Mouse (Mus musculus) intestine, embryonic 14.5 days (tissue): Measurements from ENCODE around the gene Clec2l. TPM values are rescaled to one million over a fixed set of nuclear protein-coding genes. Genes with fewer than 3 reads are reported as not detected.

ENCODE experiments used
- ATAC-seq: fragments of 200-750 bp; cut with Nextera tagmentation; replicated peaks from 2 replicates; pipeline ENCODE4 v1.8.0; 2017; ENCODE audit warnings: low read depth, moderate number of reproducible peaks, moderate TSS enrichment, moderate library complexity; ENCODE audit not compliant: low FRiP score, low TSS enrichment
- DNase-seq: peaks from one replicate; pipeline ENCODE4 v3.0.0-alpha.2; 2018; ENCODE audit warnings: low spot score
- H3K27ac ChIP-seq: fragments of 300-500 bp; sonication (generic); 2 replicates; pipeline ENCODE4 v1.5.1; 2014; ENCODE audit warnings: low read depth, mild to moderate bottlenecking, control low read depth
- H3K27me3 ChIP-seq: fragments of 300-500 bp; sonication (generic); replicated peaks from 2 replicates; pipeline ENCODE4 v1.6.1; 2014; ENCODE audit warnings: low read length, control low read depth; ENCODE audit not compliant: control insufficient read depth, insufficient read depth
- H3K36me3 ChIP-seq: fragments of 300-500 bp; sonication (generic); 2 replicates; pipeline ENCODE4 v1.6.1; 2014; ENCODE audit warnings: low read length, control low read depth; ENCODE audit not compliant: control insufficient read depth, insufficient read depth
- H3K4me1 ChIP-seq: fragments of 300-500 bp; sonication (generic); replicated peaks from 2 replicates; pipeline ENCODE4 v1.6.1; 2014; ENCODE audit warnings: low read length, control low read depth, mixed read lengths; ENCODE audit not compliant: control insufficient read depth, insufficient read depth
- H3K4me2 ChIP-seq: fragments of 300-500 bp; sonication (generic); 2 replicates; pipeline ENCODE4 v1.6.1; 2014; ENCODE audit warnings: low read length
- H3K4me3 ChIP-seq: fragments of 300-500 bp; sonication (generic); 2 replicates; pipeline ENCODE4 v1.5.1; 2014; ENCODE audit warnings: low read depth, low read length, control low read depth, mixed read lengths
- H3K9ac ChIP-seq: fragments of 300-500 bp; sonication (generic); 2 replicates; pipeline ENCODE4 v1.6.1; 2014; ENCODE audit warnings: mild to moderate bottlenecking, low read length
- H3K9me3 ChIP-seq: fragments of 300-500 bp; sonication (generic); 2 replicates; pipeline ENCODE4 v1.6.1; 2016; ENCODE audit warnings: low read length, control low read depth; ENCODE audit not compliant: control insufficient read depth
- WGBS: fragments of 180-500 bp; shearing (Covaris S2); extraction: QIAGEN DNeasy Blood & Tissue Kit; methylation state at CpG from one replicate; pipeline ENCODE4 v1.1.7; 2014; 5-methylcytosine and 5-hydroxymethylcytosine counted together
- polyA plus RNA-seq: library from polyadenylated mRNA; unstranded; fragments of >200 nt; fragmentation: Nextera tagmentation; extraction: Ambion mirVana; gene quantifications from 2 replicates; pipeline ENCODE4 v1.2.1, GENCODE M21; 2014

The Clec2l gene
- polyA plus RNA-seq, 1 experiment from 2014 or later, result 1.6 TPM

GRCm38 (mm10) chr6:38715881-38716280 lies 53.0 kb downstream of the Clec2l start:
- H3K4me3 ChIP-seq, result no peak overlapping the region
- H3K27ac ChIP-seq, result no peak overlapping the region
- H3K4me2 ChIP-seq, result no peak overlapping the region
- H3K27me3 ChIP-seq, result no peaks in the 10 kb centered on the region
- ATAC-seq (no peak), DNase-seq (no peak)
- WGBS, result 88% methylated on average over 16 of the region's 16 CpGs
- H3K4me1 ChIP-seq, result no peaks in the 10 kb centered on the region
- H3K9me3 ChIP-seq, result no peaks in the 10 kb centered on the region
- H3K36me3 ChIP-seq, result peaks cover 99% of the 10 kb centered on the region
- no peak overlapping the region for H3K9ac ChIP-seq

GRCm38 (mm10) chr6:38718625-38719024 lies 55.8 kb downstream of the Clec2l start:
- DNase-seq, result no peak
- no peak overlapping the region for H3K27ac ChIP-seq
- H3K4me3 ChIP-seq, result no peak overlapping the region
- no peak overlapping the region for H3K4me2 ChIP-seq
- no peaks in the 10 kb centered on the region for H3K9me3 ChIP-seq
- H3K36me3 ChIP-seq, result peaks cover 87% of the 10 kb centered on the region
- no peak overlapping the region for H3K9ac ChIP-seq
- no peak for ATAC-seq
- no peaks in the 10 kb centered on the region for H3K4me1 ChIP-seq
- 97% methylated on average over 7 of the region's 7 CpGs for WGBS
- no peaks in the 10 kb centered on the region for H3K27me3 ChIP-seq

- H3K4me1 ChIP-seq, result no peaks in the 10 kb centered on the region
- H3K27me3 ChIP-seq, result no peaks in the 10 kb centered on the region
- ATAC-seq (no peak), DNase-seq (no peak)
- no peak overlapping the region for H3K27ac ChIP-seq
- no peaks in the 10 kb centered on the region for H3K9me3 ChIP-seq
- peaks cover 81% of the 10 kb centered on the region for H3K36me3 ChIP-seq
- no peak overlapping the region for H3K4me2 ChIP-seq
- whole genome bisulfite sequencing, result 84% methylated on average over 6 of the region's 6 CpGs
- H3K9ac ChIP-seq, result no peak overlapping the region
- no peak overlapping the region for H3K4me3 ChIP-seq
Measured at GRCm38 (mm10) chr6:38719229-38719628, 56.4 kb downstream of the Clec2l start.

GRCm38 (mm10) chr6:38721361-38721760 lies 58.5 kb downstream of the Clec2l start:
- no peak for DNase-seq
- Histone ChIP-seq H3K9me3 (no peaks in the 10 kb centered on the region), H3K27me3 (no peaks in the 10 kb centered on the region), H3K4me1 (no peaks in the 10 kb centered on the region), H3K36me3 (peaks cover 64% of the 10 kb centered on the region), H3K9ac (no peak overlapping the region), H3K4me3 (no peak overlapping the region), H3K4me2 (no peak overlapping the region), H3K27ac (no peak overlapping the region)
- WGBS, result 52% methylated on average over 1 of the region's 1 CpGs
- ATAC-seq, result no peak

- Histone ChIP-seq H3K27ac (no peak overlapping the region), H3K27me3 (no peaks in the 10 kb centered on the region), H3K4me1 (no peaks in the 10 kb centered on the region), H3K36me3 (peaks cover 49% of the 10 kb centered on the region), H3K9me3 (no peaks in the 10 kb centered on the region), H3K9ac (no peak overlapping the region), H3K4me3 (no peak overlapping the region), H3K4me2 (no peak overlapping the region)
- no peak for DNase-seq
- 89% methylated on average over 3 of the region's 3 CpGs for WGBS
- ATAC-seq, result no peak
Measured at GRCm38 (mm10) chr6:38725515-38725914, 62.6 kb downstream of the Clec2l start.

Other genes starting within 250 kb of the Clec2l start
- gene Ubn2, start 229.1 kb upstream of the Clec2l start, polyA plus RNA-seq, result 14.7 and 15.7 TPM in 2 replicates
- 156 and 164 TPM in 2 replicates for gene Fmc1, start 129.6 kb upstream of the Clec2l start, polyA plus RNA-seq
- 47.1 and 52.3 TPM in 2 replicates for gene Luc7l2, start 111.7 kb upstream of the Clec2l start, polyA plus RNA-seq
- gene Klrg2, start 25.8 kb upstream of the Clec2l start, polyA plus RNA-seq, result 0.30 and 0.34 TPM in 2 replicates
- 2.1 and 2.4 TPM in 2 replicates for gene Tbxas1, start 212.3 kb downstream of the Clec2l start, polyA plus RNA-seq
- gene Hipk2, start 213.1 kb downstream of the Clec2l start, polyA plus RNA-seq, result 24.7 and 27.9 TPM in 2 replicates